Mouse (Mus musculus) hindbrain, embryonic 12.5 days (tissue): ENCODE results near the gene Ccdc69. TPM values are rescaled to one million over a fixed set of nuclear protein-coding genes. Genes with fewer than 3 reads are reported as not detected.
A peak's percentile ranks its signal among the peaks of the same experiment; 100 is the strongest.

Source experiments
- ATAC-seq: fragments of 200-750 bp; cut with Nextera tagmentation; 2 replicates; pipeline ENCODE4 v1.8.0; 2017; ENCODE audit warnings: moderate TSS enrichment; ENCODE audit not compliant: low FRiP score
- H3K27ac ChIP-seq: fragments of 300-500 bp; sonication (generic); 2 replicates; pipeline ENCODE4 v1.5.1; 2016; ENCODE audit warnings: mild to moderate bottlenecking
- H3K27me3 ChIP-seq: fragments of 300-500 bp; sonication (generic); 2 replicates; pipeline ENCODE4 v1.6.1; 2016; ENCODE audit warnings: mild to moderate bottlenecking
- H3K36me3 ChIP-seq: fragments of 300-500 bp; sonication (generic); 2 replicates; pipeline ENCODE4 v1.6.1; 2016; ENCODE audit warnings: mild to moderate bottlenecking
- H3K4me1 ChIP-seq: fragments of 300-500 bp; sonication (generic); 2 replicates; pipeline ENCODE4 v1.6.1; 2016
- H3K4me2 ChIP-seq: fragments of 300-500 bp; sonication (generic); replicated peaks from 2 replicates; pipeline ENCODE4 v1.6.1; 2016; ENCODE audit warnings: mild to moderate bottlenecking
- H3K4me3 ChIP-seq: fragments of 300-500 bp; sonication (generic); 2 replicates; pipeline ENCODE4 v1.5.1; 2016; ENCODE audit warnings: mild to moderate bottlenecking
- H3K9ac ChIP-seq: fragments of 300-500 bp; sonication (generic); 2 replicates; pipeline ENCODE4 v1.6.1; 2016; ENCODE audit warnings: mild to moderate bottlenecking, moderate library complexity
- H3K9me3 ChIP-seq: fragments of 300-500 bp; sonication (generic); replicated peaks from 2 replicates; pipeline ENCODE4 v1.6.1; 2016; ENCODE audit warnings: mild to moderate bottlenecking
- WGBS: fragments of 180-500 bp; shearing (Covaris S2); methylation state at CpG from one replicate; pipeline ENCODE4 v1.1.7; 2016; 5-methylcytosine and 5-hydroxymethylcytosine counted together
- polyA plus RNA-seq: library from polyadenylated mRNA; unstranded; fragments of >200 nt; fragmentation: Nextera tagmentation; extraction: Ambion mirVana; gene quantifications from 2 replicates; pipeline ENCODE4 v1.2.1, GENCODE M21; 2016

The Ccdc69 gene
- polyA plus RNA-seq, 1 experiment from 2014 or later: 0.49 TPM

GRCm38 (mm10) chr11:55016758-55017157 is 61.2 kb downstream of the Ccdc69 start:
- no peaks in the 10 kb centered on the region for H3K27me3 ChIP-seq
- no peak overlapping the region for H3K4me2 ChIP-seq
- H3K9ac ChIP-seq: no peak overlapping the region
- ATAC-seq: no peak
- 41% methylated on average over 1 of the region's 1 CpGs for WGBS
- no peaks in the 10 kb centered on the region for H3K9me3 ChIP-seq
- no peaks in the 10 kb centered on the region for H3K36me3 ChIP-seq
- no peak overlapping the region for H3K27ac ChIP-seq
- peaks cover 14% of the 10 kb centered on the region for H3K4me1 ChIP-seq
- no peak overlapping the region for H3K4me3 ChIP-seq

GRCm38 (mm10) chr11:55015831-55016241 is 62.1 kb downstream of the Ccdc69 start:
- peak overlapping the region; percentile 48; the same call in 1 of the 2 replicates for H3K27ac ChIP-seq
- no peaks in the 10 kb centered on the region for H3K27me3 ChIP-seq
- H3K36me3 ChIP-seq: 0 out of 2 replicates have a peak, but pooled peaks cover 4% of the 10 kb centered on the region
- H3K4me1 ChIP-seq: peaks cover 10% of the 10 kb centered on the region
- no peak overlapping the region for H3K9ac ChIP-seq
- H3K4me2 ChIP-seq: no peak overlapping the region
- no peaks in the 10 kb centered on the region for H3K9me3 ChIP-seq
- 72% methylated on average over 9 of the region's 9 CpGs for WGBS
- no peak for ATAC-seq
- no peak overlapping the region for H3K4me3 ChIP-seq

GRCm38 (mm10) chr11:55015264-55015663 is 62.7 kb downstream of the Ccdc69 start:
- 69% methylated on average over 3 of the region's 3 CpGs for WGBS
- Histone ChIP-seq H3K9ac (no peak overlapping the region), H3K9me3 (no peaks in the 10 kb centered on the region), H3K27me3 (no peaks in the 10 kb centered on the region), H3K4me2 (no peak overlapping the region), H3K4me3 (no peak overlapping the region), H3K27ac (no peak overlapping the region), H3K36me3 (peaks cover 10% of the 10 kb centered on the region; the same call in 1 of the 2 replicates), H3K4me1 (peaks cover 10% of the 10 kb centered on the region)
- ATAC-seq: no peak

- Histone ChIP-seq H3K4me2 (no peak overlapping the region), H3K27ac (no peak overlapping the region), H3K9ac (no peak overlapping the region), H3K4me1 (peaks cover 10% of the 10 kb centered on the region), H3K27me3 (no peaks in the 10 kb centered on the region), H3K36me3 (peaks cover 10% of the 10 kb centered on the region; the same call in 1 of the 2 replicates), H3K4me3 (no peak overlapping the region), H3K9me3 (no peaks in the 10 kb centered on the region)
- 73% methylated on average over 6 of the region's 6 CpGs for WGBS
- no peak for ATAC-seq
Measured at GRCm38 (mm10) chr11:55013802-55014201, 64.1 kb downstream of the Ccdc69 start.

- no peak for ATAC-seq
- Histone ChIP-seq H3K36me3 (peaks cover 13% of the 10 kb centered on the region; the same call in 1 of the 2 replicates), H3K27ac (no peak overlapping the region), H3K27me3 (no peaks in the 10 kb centered on the region), H3K4me3 (no peak overlapping the region), H3K4me2 (no peak overlapping the region), H3K9ac (no peak overlapping the region), H3K9me3 (no peaks in the 10 kb centered on the region), H3K4me1 (peaks cover 10% of the 10 kb centered on the region)
- WGBS: 80% methylated on average over 5 of the region's 5 CpGs
Measured at GRCm38 (mm10) chr11:55012551-55013521, 65.1 kb downstream of the Ccdc69 start.

GRCm38 (mm10) chr11:55011440-55011839 is 66.5 kb downstream of the Ccdc69 start:
- H3K36me3 ChIP-seq: peaks cover 13% of the 10 kb centered on the region; the same call in 1 of the 2 replicates
- H3K9ac ChIP-seq: no peak overlapping the region
- ATAC-seq: no peak
- no peak overlapping the region for H3K4me2 ChIP-seq
- WGBS: 85% methylated on average over 3 of the region's 3 CpGs
- H3K27ac ChIP-seq: no peak overlapping the region
- peaks cover 10% of the 10 kb centered on the region for H3K4me1 ChIP-seq
- H3K9me3 ChIP-seq: no peaks in the 10 kb centered on the region
- no peaks in the 10 kb centered on the region for H3K27me3 ChIP-seq
- no peak overlapping the region for H3K4me3 ChIP-seq

GRCm38 (mm10) chr11:55008230-55008629 is 69.7 kb downstream of the Ccdc69 start:
- no peaks in the 10 kb centered on the region for H3K27me3 ChIP-seq
- no peak overlapping the region for H3K4me3 ChIP-seq
- H3K36me3 ChIP-seq: peaks cover 19% of the 10 kb centered on the region; the same call in 1 of the 2 replicates
- no peaks in the 10 kb centered on the region for H3K9me3 ChIP-seq
- WGBS: 76% methylated on average over 6 of the region's 6 CpGs
- H3K9ac ChIP-seq: no peak overlapping the region
- no peak overlapping the region for H3K27ac ChIP-seq
- no peak for ATAC-seq
- H3K4me1 ChIP-seq: no peaks in the 10 kb centered on the region
- H3K4me2 ChIP-seq: no peak overlapping the region

GRCm38 (mm10) chr11:55005684-55006083 is 72.2 kb downstream of the Ccdc69 start:
- Histone ChIP-seq H3K4me1 (no peaks in the 10 kb centered on the region), H3K36me3 (peaks cover 22% of the 10 kb centered on the region), H3K4me2 (no peak overlapping the region), H3K4me3 (no peak overlapping the region), H3K9ac (no peak overlapping the region), H3K27me3 (no peaks in the 10 kb centered on the region), H3K27ac (no peak overlapping the region), H3K9me3 (no peaks in the 10 kb centered on the region)
- 89% methylated on average over 5 of the region's 5 CpGs for WGBS
- ATAC-seq: no peak

GRCm38 (mm10) chr11:55004970-55005502 is 72.9 kb downstream of the Ccdc69 start:
- Histone ChIP-seq H3K27me3 (no peaks in the 10 kb centered on the region), H3K4me1 (no peaks in the 10 kb centered on the region), H3K9ac (no peak overlapping the region), H3K9me3 (no peaks in the 10 kb centered on the region), H3K27ac (no peak overlapping the region), H3K36me3 (peaks cover 21% of the 10 kb centered on the region), H3K4me3 (no peak overlapping the region), H3K4me2 (no peak overlapping the region)
- WGBS: 76% methylated on average over 7 of the region's 7 CpGs
- no peak for ATAC-seq

Other genes with a start within 250 kb of the Ccdc69 start
- 5.5 and 10.8 TPM in 2 replicates for gene Lyrm7, start 217.2 kb downstream of the Ccdc69 start, polyA plus RNA-seq
- gene Hint1, start 211.7 kb downstream of the Ccdc69 start, polyA plus RNA-seq: 642 and 656 TPM in 2 replicates
- gene Gpx3, start 175.7 kb downstream of the Ccdc69 start, polyA plus RNA-seq: 67.5 and 68.6 TPM in 2 replicates
- gene Tnip1, start 115.2 kb downstream of the Ccdc69 start, polyA plus RNA-seq: 19.0 and 20.8 TPM in 2 replicates
- 121 and 140 TPM in 2 replicates for gene Anxa6, start 44.7 kb downstream of the Ccdc69 start, polyA plus RNA-seq
- gene Gm2a, start 20.0 kb upstream of the Ccdc69 start, polyA plus RNA-seq: 15.4 and 15.5 TPM in 2 replicates
- gene Slc36a3, start 73.6 kb upstream of the Ccdc69 start, polyA plus RNA-seq: not detected in 2 replicates
- 0.40 and 0.52 TPM in 2 replicates for gene Slc36a2, start 106.9 kb upstream of the Ccdc69 start, polyA plus RNA-seq
- gene Slc36a1, start 126.2 kb upstream of the Ccdc69 start, polyA plus RNA-seq: 1.5 and 2.3 TPM in 2 replicates